Mouse (Mus musculus): ENCODE results near the gene Ubxn11. TPM values are rescaled to one million over a fixed set of nuclear protein-coding genes. Genes with fewer than 3 reads are reported as not detected.
A peak's percentile ranks its signal among the peaks of the same experiment; 100 is the strongest.

Gene Ubxn11
- total and polyA plus RNA-seq, 3 experiments: 5.4 to 11.9 TPM; not detected in 1

GRCm38 (mm10) chr4:134094004-134094564 is 8.3 kb upstream of the Ubxn11 start:
- Histone ChIP-seq H3K27ac (ENCODE audit: control insufficient read depth, low read depth, low read length) (no peak overlapping the region), H3K79me2 (ENCODE audit: control insufficient read depth, insufficient read depth, low read length, poor library complexity) (no peaks in the 10 kb centered on the region), H3K9ac (ENCODE audit: control insufficient read depth, low read depth, low read length, poor library complexity, severe bottlenecking) (no peak overlapping the region), H3K4me1 (ENCODE audit: control insufficient read depth in 1 of 2, insufficient read depth in 2 of 2, low read length in 2 of 2) (peaks cover 6 to 21% of the 10 kb centered on the region in 2 experiments), H3K4me3 (ENCODE audit: control insufficient read depth in 1 of 2, insufficient read depth in 1 of 2, low read depth in 2 of 2, low read length in 2 of 2) (no peak overlapping the region), H3K9me3 (replicated peaks; ENCODE audit: insufficient read depth, low read length) (no peaks in the 10 kb centered on the region), H3K27me3 (ENCODE audit: control insufficient read depth in 1 of 2, insufficient read depth in 2 of 2, low read length in 2 of 2) (no peaks in the 10 kb centered on the region), H3K36me3 (ENCODE audit: control insufficient read depth in 1 of 2, insufficient read depth in 2 of 2, low read length in 2 of 2) (peaks cover 0 to 11% of the 10 kb centered on the region in 2 experiments; a peak in 2 of 4 replicates)
- DNase-seq (ENCODE audit: low read depth, low spot score): no peak
- TF ChIP-seq POLR2AphosphoS5 (IDR thresholded peaks at IDR 0.05; ENCODE audit: borderline replicate concordance, low read depth, low read length): no peak
- TF ChIP-seq TBP (IDR thresholded peaks at IDR 0.05; ENCODE audit: low read depth, low read length): no peak

GRCm38 (mm10) chr4:134094923-134095547 is 7.3 kb upstream of the Ubxn11 start, which contains the start of gene Cd52:
Gene Cd52, minus strand, starts transcription at chr4:134095082.
- H3K27me3 ChIP-seq (ENCODE audit: control insufficient read depth in 1 of 2, insufficient read depth in 2 of 2, low read length in 2 of 2): no peaks in the 10 kb centered on the region
- peaks cover 0 to 11% of the 10 kb centered on the region in 2 experiments; a peak in 2 of 4 replicates for H3K36me3 ChIP-seq (ENCODE audit: control insufficient read depth in 1 of 2, insufficient read depth in 2 of 2, low read length in 2 of 2)
- no peaks in the 10 kb centered on the region for H3K9me3 ChIP-seq (replicated peaks; ENCODE audit: insufficient read depth, low read length)
- TF ChIP-seq USF2 (IDR thresholded peaks at IDR 0.05; ENCODE audit: borderline replicate concordance in 1 of 2, insufficient read depth in 1 of 2, low read depth in 1 of 2, low read length in 2 of 2) (no peak), MAZ (IDR thresholded peaks at IDR 0.05; ENCODE audit: low read depth, low read length) (0 out of 2 replicates have a peak, but pooled peaks have one; percentile 36), UBTF (IDR thresholded peaks at IDR 0.05; ENCODE audit: borderline replicate concordance, insufficient read depth, low read depth, low read length) (no peak), ETS1 (IDR thresholded peaks at IDR 0.05; ENCODE audit: low read depth, low read length) (no peak), GATA1 (IDR thresholded peaks at IDR 0.05; ENCODE audit: low read depth, low read length) (peak; percentile 34), SMC3 (IDR thresholded peaks at IDR 0.05; ENCODE audit: low read depth, low read length) (no peak), MAFK (IDR thresholded peaks at IDR 0.05; ENCODE audit: borderline replicate concordance, low read depth, low read length) (0 out of 2 replicates have a peak, but pooled peaks have one; percentile 23), ZNF384 (IDR thresholded peaks at IDR 0.05; ENCODE audit: low read depth, low read length) (peak; percentile 95), MEF2A (IDR thresholded peaks at IDR 0.05; ENCODE audit: extremely low read depth, insufficient replicate concordance, low read depth, low read length, poor library complexity, severe bottlenecking) (no peak), E2F4 (IDR thresholded peaks at IDR 0.05; ENCODE audit: borderline replicate concordance, low read depth, low read length) (no peak), SIN3A (IDR thresholded peaks at IDR 0.05; ENCODE audit: low read length) (peak; percentile 42; the same call in 1 of the 2 replicates), POLR2A (IDR thresholded peaks at IDR 0.05; ENCODE audit: control insufficient read depth in 1 of 2, insufficient read depth in 1 of 2, low read depth in 1 of 2, low read length in 2 of 2, poor library complexity in 1 of 2) (peak in 1 of 2 experiments; percentile 31; a peak in 1 of 4 replicates)
- H3K79me2 ChIP-seq (ENCODE audit: control insufficient read depth, insufficient read depth, low read length, poor library complexity): no peaks in the 10 kb centered on the region
- H3K27ac ChIP-seq (ENCODE audit: control insufficient read depth, low read depth, low read length): no peak within 1 kb of the TSS; the same call in 1 of the 2 replicates
- H3K4me3 ChIP-seq (ENCODE audit: control insufficient read depth in 1 of 2, insufficient read depth in 1 of 2, low read depth in 2 of 2, low read length in 2 of 2): no peak within 1 kb of the TSS
- H3K4me1 ChIP-seq (ENCODE audit: control insufficient read depth in 1 of 2, insufficient read depth in 2 of 2, low read length in 2 of 2): peaks cover 6 to 21% of the 10 kb centered on the region in 2 experiments
- H3K9ac ChIP-seq (ENCODE audit: control insufficient read depth, low read depth, low read length, poor library complexity, severe bottlenecking): no peak within 1 kb of the TSS
- DNase-seq (ENCODE audit: low read depth, low spot score): peak; percentile 87

Data from MEL (cell line).